Mouse (Mus musculus) E14TG2a.4 (cell line): Measurements from ENCODE around the gene Gm45717.

Source experiments
- CTCF ChIP-seq: conservative IDR thresholded peaks from 2 replicates; pipeline ENCODE4 v1.5.1; 2014; ENCODE audit warnings: low read length
- NANOG ChIP-seq: IDR thresholded peaks from 2 replicates; pipeline ENCODE4 v1.6.1; 2014; ENCODE audit warnings: borderline replicate concordance, low read length, mixed read lengths
- POU5F1 ChIP-seq: IDR thresholded peaks from 2 replicates; pipeline ENCODE4 v1.6.1; 2014; ENCODE audit warnings: low read length, borderline replicate concordance

- TF ChIP-seq CTCF (no peak), POU5F1 (no peak), NANOG (no peak)
Observed at GRCm38 (mm10) chr7:140946311-140946710, 9.4 kb downstream of the Gm45717 start.
